ENCODE assay signal across 15 mouse cellular contexts in genomic region chr9:103489883-103490282, GRCm38 (mm10). TPM values are rescaled to one million over a fixed set of nuclear protein-coding genes. Genes with fewer than 3 reads are reported as not detected.
DNase-seq lines count a peak whose midpoint lies in the region; ATAC-seq lines count a peak whose summit lies in the region.
"Had no signal": no experiment of that assay in that cellular context is flagged by ENCODE, and none has a peak within 500 bp of the region (broad histone marks: within the 10 kb centered on the region; RNA-seq: fewer than 3 reads in every experiment).

No protein-coding gene starts in this region.

- H3K27ac ChIP-seq in midbrain, embryonic 15.5 days = no peak overlapping the region
- H3K27ac ChIP-seq: embryonic facial prominence, embryonic 10.5 days; hindbrain, embryonic 13.5 days; intestine, embryonic 15.5 days; layer of hippocampus, adult 2 months; liver, embryonic 13.5 days; neural tube, embryonic 15.5 days had no signal

- peak; percentile 59 to 60 for DNase-seq in spleen, adult 18-20 months
- DNase-seq in spleen, adult 12 weeks (ENCODE audit: low spot score) = no peak
- DNase-seq in natural killer cell, adult 2 months (ENCODE audit: low spot score in 2 of 2) = peak; percentile 22 to 78
- peak; percentile 69 for DNase-seq in thymus, postnatal 0 days (ENCODE audit: low spot score)
- no peak for DNase-seq in kidney, adult 11 months
- DNase-seq in cerebellum, adult 9-10 months = no peak

- no peaks in the 10 kb centered on the region for H3K9me3 ChIP-seq in midbrain, embryonic 15.5 days
- H3K9me3 ChIP-seq: embryonic facial prominence, embryonic 10.5 days; hindbrain, embryonic 13.5 days; intestine, embryonic 15.5 days; liver, embryonic 13.5 days; neural tube, embryonic 15.5 days had no signal

- no peak overlapping the region for H3K9ac ChIP-seq in midbrain, embryonic 15.5 days
- H3K9ac ChIP-seq: hindbrain, embryonic 13.5 days; intestine, embryonic 15.5 days; liver, embryonic 13.5 days; neural tube, embryonic 15.5 days had no signal

- peaks cover 16% of the 10 kb centered on the region for H3K4me1 ChIP-seq in midbrain, embryonic 15.5 days

- WGBS in midbrain, embryonic 15.5 days = 88% methylated on average over 4 of the region's 4 CpGs

- no peak overlapping the region for H3K4me3 ChIP-seq in midbrain, embryonic 15.5 days
- H3K4me3 ChIP-seq: embryonic facial prominence, embryonic 10.5 days; hindbrain, embryonic 13.5 days; intestine, embryonic 15.5 days; layer of hippocampus, adult 2 months; liver, embryonic 13.5 days; neural tube, embryonic 15.5 days had no signal

- H3K4me2 ChIP-seq in midbrain, embryonic 15.5 days = no peak overlapping the region
- H3K4me2 ChIP-seq: heart, embryonic 11.5 days; hindbrain, embryonic 13.5 days; intestine, embryonic 15.5 days; liver, embryonic 13.5 days; neural tube, embryonic 15.5 days had no signal

- peaks cover 7% of the 10 kb centered on the region; the same call in 1 of the 2 replicates for H3K27me3 ChIP-seq in midbrain, embryonic 15.5 days (replicated peaks)
- H3K27me3 ChIP-seq: intestine, embryonic 15.5 days; liver, embryonic 13.5 days; neural tube, embryonic 15.5 days had no signal

- H3K36me3 ChIP-seq in midbrain, embryonic 15.5 days (replicated peaks) = no peaks in the 10 kb centered on the region
- H3K36me3 ChIP-seq: embryonic facial prominence, embryonic 10.5 days; intestine, embryonic 15.5 days; liver, embryonic 13.5 days; neural tube, embryonic 15.5 days had no signal

- no peak for ATAC-seq in midbrain, embryonic 15.5 days (replicated peaks)

RNA-seq across cellular contexts. Expression of gene Bfsp2, which starts 9.7 kb away (rescaled TPM):
- polyA plus RNA-seq in thymus, postnatal 0 days (2015; fragmentation: Nextera tagmentation; extraction: Ambion mirVana) = 3.0 and 3.1 TPM in 2 replicates
- polyA plus RNA-seq in midbrain, embryonic 15.5 days (2015; fragmentation: Nextera tagmentation; extraction: Ambion mirVana) = 1.9 and 2.3 TPM in 2 replicates
- polyA plus RNA-seq: gonadal fat pad, adult 2 months had no signal

Comparison
In these comparisons a context has a peak if more than half of its experiments do, and no peak if none do; other contexts are left out.
1. DNase-seq: peak in spleen, adult 18-20 months (2 of 2), natural killer cell, adult 2 months (2 of 2) and thymus, postnatal 0 days (single experiment); none in spleen, adult 12 weeks (single experiment), kidney, adult 11 months (single experiment) and cerebellum, adult 9-10 months (single experiment).